Mouse (Mus musculus) c-Kit-positive CD71-positive TER-119-positive erythroid progenitor cells, embryonic 14.5 days (primary cell): ENCODE data around the gene Srarp.

ENCODE experiments used
- DNase-seq: peaks from one replicate; pipeline ENCODE4 v3.0.0-alpha.2; 2013; ENCODE audit warnings: low spot score

Srarp gene

GRCm38 (mm10) chr4:141456193-141456938 lies 20.5 kb upstream of the Srarp start:
- no peak for DNase-seq

GRCm38 (mm10) chr4:141455526-141455925 lies 19.6 kb upstream of the Srarp start:
- no peak for DNase-seq

- no peak for DNase-seq
Measured at GRCm38 (mm10) chr4:141454581-141455350, 18.9 kb upstream of the Srarp start.

GRCm38 (mm10) chr4:141451916-141452450 lies 16.1 kb upstream of the Srarp start:
- no peak for DNase-seq

- no peak for DNase-seq
Measured at GRCm38 (mm10) chr4:141451251-141451650, 15.3 kb upstream of the Srarp start.

- no peak for DNase-seq
Measured at GRCm38 (mm10) chr4:141446211-141446610, 10.3 kb upstream of the Srarp start.

- no peak for DNase-seq
Measured at GRCm38 (mm10) chr4:141445328-141445720, 9.4 kb upstream of the Srarp start.

- peak; percentile 81 for DNase-seq
Measured at GRCm38 (mm10) chr4:141444451-141445327, 8.8 kb upstream of the Srarp start, which contains the start of gene Zbtb17. Gene Zbtb17 (plus strand): TSS chr4:141444654.

GRCm38 (mm10) chr4:141443641-141444429 lies 7.9 kb upstream of the Srarp start:
- DNase-seq, result no peak

- no peak for DNase-seq
Measured at GRCm38 (mm10) chr4:141440877-141441276, 5.0 kb upstream of the Srarp start.

- no peak for DNase-seq
Measured at GRCm38 (mm10) chr4:141439083-141439803, 3.3 kb upstream of the Srarp start.

GRCm38 (mm10) chr4:141433191-141433590 lies 2.7 kb downstream of the Srarp start:
- no peak for DNase-seq

GRCm38 (mm10) chr4:141432666-141433065 lies 3.2 kb downstream of the Srarp start:
- no peak for DNase-seq

- peak; percentile 51 for DNase-seq
Measured at GRCm38 (mm10) chr4:141430997-141431396, 4.9 kb downstream of the Srarp start.

GRCm38 (mm10) chr4:141429847-141430246 lies 6.1 kb downstream of the Srarp start:
- no peak for DNase-seq

- no peak for DNase-seq
Measured at GRCm38 (mm10) chr4:141429381-141429780, 6.5 kb downstream of the Srarp start.

- no peak for DNase-seq
Measured at GRCm38 (mm10) chr4:141427921-141428320, 8.0 kb downstream of the Srarp start.

GRCm38 (mm10) chr4:141426796-141427745 lies 8.8 kb downstream of the Srarp start:
- DNase-seq, result no peak
